Mouse (Mus musculus) CH12.LX (cell line): ENCODE measurements at regions not wholly inside any gene's neighbourhood (a gene's known extent, or its start where the extent isn't known, plus 50 kb on each side); places are given as distances from the start of the nearest gene placed in this dataset.

Experiments used
- DNase-seq: peaks from one replicate; pipeline ENCODE4 v3.0.0-alpha.2; 2013; ENCODE audit errors: extremely low read depth
- H3K27ac ChIP-seq: 2 replicates; pipeline ENCODE4 v1.5.1; 2012; ENCODE audit warnings: low read depth, mild to moderate bottlenecking, control low read depth, moderate library complexity; ENCODE audit not compliant: insufficient read depth
- H3K27me3 ChIP-seq: replicated peaks from 2 replicates; pipeline ENCODE3; 2012; ENCODE audit warnings: inconsistent platforms
- H3K36me3 ChIP-seq, 2 experiments: replicated peaks in 1 of 2; 2 replicates each; pipeline versions ENCODE3 to v1.6.1; 2012; ENCODE audit warnings: inconsistent platforms in 1 of 2, low read length in 1 of 2, mild to moderate bottlenecking in 1 of 2, mixed read lengths in 1 of 2, moderate library complexity in 1 of 2; ENCODE audit not compliant: control insufficient read depth in 1 of 2, insufficient read depth in 1 of 2
- H3K4me1 ChIP-seq, 2 experiments: 2 replicates each; pipeline ENCODE4 v1.6.1; 2012; ENCODE audit warnings: inconsistent platforms in 1 of 2, moderate library complexity in 1 of 2; ENCODE audit not compliant: insufficient read depth in 2 of 2, control insufficient read depth in 1 of 2
- H3K4me2 ChIP-seq: 2 replicates; pipeline ENCODE4 v1.6.1; 2012; ENCODE audit warnings: low read depth, mild to moderate bottlenecking, control low read depth; ENCODE audit not compliant: poor library complexity, insufficient read depth, severe bottlenecking
- H3K4me3 ChIP-seq, 3 experiments: fragments of 150-350 bp in 1 of 3; sonication (generic) in 1 of 3; replicated peaks in 1 of 3; 2 replicates each; pipeline versions ENCODE3 to v1.5.1; 2011 to 2012; ENCODE audit warnings: low read depth in 2 of 3, low read length in 2 of 3, mild to moderate bottlenecking in 2 of 3, moderate library complexity in 2 of 3, control low read depth in 1 of 3, improper control_type of control experiment in 1 of 3, inconsistent platforms in 1 of 3, mixed read lengths in 1 of 3; ENCODE audit not compliant: poor library complexity in 1 of 3
- H3K79me2 ChIP-seq: replicated peaks from 2 replicates; pipeline ENCODE4 v1.6.1; 2012; ENCODE audit warnings: mild to moderate bottlenecking, moderate library complexity; ENCODE audit not compliant: control insufficient read depth, poor library complexity, insufficient read depth, severe bottlenecking; ENCODE audit errors: extremely low read depth
- H3K9ac ChIP-seq: 2 replicates; pipeline ENCODE4 v1.6.1; 2012; ENCODE audit warnings: low read depth, mild to moderate bottlenecking, control low read depth, moderate library complexity; ENCODE audit not compliant: insufficient read depth
- H3K9me3 ChIP-seq: replicated peaks from 2 replicates; pipeline ENCODE3; 2012; ENCODE audit warnings: low read length, inconsistent platforms, mixed read lengths
- BHLHE40 ChIP-seq: IDR thresholded peaks from 2 replicates; pipeline ENCODE4 v1.6.1; 2011; ENCODE audit warnings: mild to moderate bottlenecking, low read depth, low read length, improper control_type of control experiment
- CHD2 ChIP-seq: IDR thresholded peaks from 2 replicates; pipeline ENCODE4 v1.6.1; 2011; ENCODE audit warnings: low read length, improper control_type of control experiment
- EP300 ChIP-seq: IDR thresholded peaks from 2 replicates; pipeline ENCODE4 v1.6.1; 2011; ENCODE audit warnings: low read length, improper control_type of control experiment
- ETS1 ChIP-seq: conservative IDR thresholded peaks from 2 replicates; pipeline ENCODE4 v1.6.1; 2012; ENCODE audit warnings: low read depth, mild to moderate bottlenecking, inconsistent platforms, low read length, improper control_type of control experiment, moderate library complexity
- IRF4 ChIP-seq: IDR thresholded peaks from 2 replicates; pipeline ENCODE4 v1.6.1; 2014; ENCODE audit warnings: low read depth, mild to moderate bottlenecking, inconsistent platforms, low read length, improper control_type of control experiment
- KAT2A ChIP-seq: IDR thresholded peaks from 2 replicates; pipeline ENCODE4 v1.6.1; 2012; ENCODE audit warnings: low read length, improper control_type of control experiment, inconsistent platforms; ENCODE audit not compliant: insufficient replicate concordance
- MAFK ChIP-seq: IDR thresholded peaks from 2 replicates; pipeline ENCODE4 v1.6.1; 2011; ENCODE audit warnings: low read length, improper control_type of control experiment; ENCODE audit not compliant: insufficient replicate concordance
- MAX ChIP-seq: IDR thresholded peaks from 2 replicates; pipeline ENCODE4 v1.6.1; 2011; ENCODE audit warnings: low read length, improper control_type of control experiment
- MEF2A ChIP-seq: IDR thresholded peaks from 2 replicates; pipeline ENCODE4 v1.6.1; 2014; ENCODE audit warnings: low read depth, mild to moderate bottlenecking, inconsistent platforms, low read length, improper control_type of control experiment, borderline replicate concordance
- NELFE ChIP-seq: IDR thresholded peaks from 2 replicates; pipeline ENCODE4 v1.6.1; 2011; ENCODE audit warnings: low read depth, low read length, improper control_type of control experiment
- PAX5 ChIP-seq: IDR thresholded peaks from 2 replicates; pipeline ENCODE4 v1.6.1; 2012; ENCODE audit warnings: low read length, inconsistent platforms, mixed read lengths
- POLR2A ChIP-seq: IDR thresholded peaks from 2 replicates; pipeline ENCODE4 v1.6.1; 2011; ENCODE audit warnings: low read depth, mild to moderate bottlenecking, improper control_type of control experiment, low read length
- POLR2AphosphoS2 ChIP-seq: IDR thresholded peaks from 2 replicates; pipeline ENCODE4 v1.6.1; 2011; ENCODE audit warnings: low read depth, low read length, improper control_type of control experiment
- SIN3A ChIP-seq: IDR thresholded peaks from 2 replicates; pipeline ENCODE4 v1.6.1; 2012; ENCODE audit warnings: low read length, improper control_type of control experiment, inconsistent platforms
- TBP ChIP-seq: conservative IDR thresholded peaks from 2 replicates; pipeline ENCODE4 v1.6.1; 2011; ENCODE audit warnings: low read depth, low read length, improper control_type of control experiment
- USF2 ChIP-seq: conservative IDR thresholded peaks from 2 replicates; pipeline ENCODE4 v1.6.1; 2011; ENCODE audit warnings: low read depth, low read length, improper control_type of control experiment
- ZC3H11A ChIP-seq: IDR thresholded peaks from 2 replicates; pipeline ENCODE4 v1.6.1; 2012; ENCODE audit warnings: low read depth, mild to moderate bottlenecking, inconsistent platforms, low read length, improper control_type of control experiment
- ZKSCAN1 ChIP-seq: IDR thresholded peaks from 2 replicates; pipeline ENCODE4 v1.6.1; 2012; ENCODE audit warnings: low read depth, inconsistent platforms, low read length, improper control_type of control experiment, borderline replicate concordance
- ZMIZ1 ChIP-seq: IDR thresholded peaks from 2 replicates; pipeline ENCODE4 v1.6.1; 2012; ENCODE audit warnings: low read depth, mild to moderate bottlenecking, inconsistent platforms, low read length, improper control_type of control experiment
- dilution Hi-C: fragments of 300-500 bp; cut with MboI; formaldehyde crosslinking; loops from 2 replicates; pipeline ENCODE4 v1.14.3; 2020; ENCODE audit warnings: low sequenced_read_pairs; ENCODE audit not compliant: extremely low pct_unique_long_range_greater_than_20kb, extremely low pct_ligation_motif_present
- in situ Hi-C: fragments of 300-500 bp; cut with MboI; formaldehyde crosslinking; loops from 3 replicates; pipeline ENCODE4 v1.14.3; 2019; ENCODE audit warnings: low sequenced_read_pairs, low pct_ligation_motif_present, low pct_unique_long_range_greater_than_20kb, mixed read lengths

GRCm38 (mm10) chr1:184281768-184282167 lies 247.7 kb upstream of the 1700056E22Rik start:
- dilution Hi-C loops, result no loop called here
- no peak for DNase-seq
- Histone ChIP-seq H3K9me3 (no peaks in the 10 kb centered on the region), H3K4me2 (no peak overlapping the region), H3K27ac (no peak overlapping the region), H3K27me3 (no peaks in the 10 kb centered on the region), H3K79me2 (no peaks in the 10 kb centered on the region), H3K4me1 (peaks cover 2 to 3% of the 10 kb centered on the region in 2 experiments; a peak in 2 of 4 replicates), H3K4me3 (no peak overlapping the region), H3K9ac (no peak overlapping the region), H3K36me3 (no peaks in the 10 kb centered on the region)
- no peak for TF ChIP-seq ETS1
- TF ChIP-seq CHD2, result no peak
- no peak for TF ChIP-seq USF2
- no peak for TF ChIP-seq MAX
- TF ChIP-seq KAT2A, result no peak
- TF ChIP-seq MEF2A, result no peak
- no peak for TF ChIP-seq EP300
- TF ChIP-seq NELFE, result no peak
- TF ChIP-seq MAFK, result no peak
- no peak for TF ChIP-seq TBP
- TF ChIP-seq BHLHE40, result no peak
- no peak for TF ChIP-seq ZMIZ1
- no peak for TF ChIP-seq POLR2A
- TF ChIP-seq POLR2AphosphoS2, result no peak
- TF ChIP-seq IRF4, result no peak
- in situ Hi-C loops, result no loop called here

DNA sequence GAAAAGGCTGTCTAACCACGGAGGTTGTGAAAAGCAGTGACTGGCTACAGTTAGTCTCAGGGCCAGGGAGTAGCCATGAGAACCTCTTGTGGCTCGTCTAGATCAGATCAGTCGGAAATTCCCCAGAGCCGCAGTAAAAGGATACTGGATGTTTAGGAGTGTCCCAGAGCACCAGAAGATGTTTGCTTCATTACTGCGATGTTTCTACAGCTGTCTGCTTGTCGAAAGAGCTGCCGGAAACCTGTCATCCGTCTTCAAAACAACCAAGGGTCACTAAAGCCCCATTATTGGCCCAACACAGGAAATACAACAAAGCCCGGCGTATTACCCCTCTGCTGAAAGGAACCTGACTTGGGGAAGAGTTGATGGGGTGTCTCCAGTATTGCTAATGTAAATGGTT lies 245.2 kb upstream of the 1700056E22Rik start:
- in situ Hi-C loops, result no loop called here
- no peak overlapping the region for H3K4me3 ChIP-seq
- H3K9me3 ChIP-seq, result no peaks in the 10 kb centered on the region
- dilution Hi-C loops, result no loop called here
- peaks cover 3 to 7% of the 10 kb centered on the region in 2 experiments; a peak in 2 of 4 replicates for H3K4me1 ChIP-seq
- H3K4me2 ChIP-seq, result no peak overlapping the region
- no peaks in the 10 kb centered on the region for H3K36me3 ChIP-seq
- no peak overlapping the region for H3K9ac ChIP-seq
- no peaks in the 10 kb centered on the region for H3K79me2 ChIP-seq
- no peak for DNase-seq
- no peaks in the 10 kb centered on the region for H3K27me3 ChIP-seq
- TF ChIP-seq PAX5 (no peak), SIN3A (no peak), ZKSCAN1 (no peak), ETS1 (no peak), KAT2A (no peak), ZC3H11A (no peak)
- no peak overlapping the region for H3K27ac ChIP-seq
